Mouse (Mus musculus) midbrain, embryonic 10.5 days (tissue): ENCODE data around the gene Sgpp2. TPM values are rescaled to one million over a fixed set of nuclear protein-coding genes. Genes with fewer than 3 reads are reported as not detected.

Source experiments
- DNase-seq: peaks from one replicate; pipeline ENCODE4 v3.0.0-alpha.2; 2017; ENCODE audit warnings: low spot score
- H3K27ac ChIP-seq: fragments of 300-500 bp; sonication (generic); replicated peaks from 2 replicates; pipeline ENCODE4 v1.5.1; 2016; ENCODE audit warnings: mild to moderate bottlenecking
- H3K27me3 ChIP-seq: fragments of 300-500 bp; sonication (generic); 2 replicates; pipeline ENCODE4 v1.6.1; 2016; ENCODE audit warnings: low read depth, mild to moderate bottlenecking; ENCODE audit not compliant: poor library complexity, severe bottlenecking
- H3K36me3 ChIP-seq: fragments of 300-500 bp; sonication (generic); 2 replicates; pipeline ENCODE4 v1.6.1; 2016; ENCODE audit warnings: mild to moderate bottlenecking, moderate library complexity
- H3K4me1 ChIP-seq: fragments of 300-500 bp; sonication (generic); 2 replicates; pipeline ENCODE4 v1.6.1; 2016
- H3K4me3 ChIP-seq: fragments of 300-500 bp; sonication (generic); 2 replicates; pipeline ENCODE4 v1.5.1; 2016; ENCODE audit warnings: mild to moderate bottlenecking, moderate library complexity
- H3K9me3 ChIP-seq: fragments of 300-500 bp; sonication (generic); replicated peaks from 2 replicates; pipeline ENCODE4 v1.6.1; 2016; ENCODE audit warnings: mild to moderate bottlenecking
- WGBS: fragments of 180-500 bp; shearing (Covaris S2); methylation state at CpG from one replicate; pipeline ENCODE4 v1.1.7; 2016; 5-methylcytosine and 5-hydroxymethylcytosine counted together
- polyA plus RNA-seq: library from polyadenylated mRNA; unstranded; fragments of >200 nt; fragmentation: Nextera tagmentation; extraction: Ambion mirVana; gene quantifications from 2 replicates; pipeline ENCODE4 v1.2.1, GENCODE M21; 2016

Gene Sgpp2
- polyA plus RNA-seq, 1 experiment from 2014 or later, result 1.6 TPM

GRCm38 (mm10) chr1:78380950-78381349 lies 70.8 kb downstream of the Sgpp2 start:
- Histone ChIP-seq H3K27me3 (0 out of 2 replicates have a peak, but pooled peaks cover 9% of the 10 kb centered on the region), H3K27ac (no peak overlapping the region), H3K9me3 (no peaks in the 10 kb centered on the region), H3K4me3 (no peak overlapping the region), H3K4me1 (peaks cover 9% of the 10 kb centered on the region; the same call in 1 of the 2 replicates), H3K36me3 (no peaks in the 10 kb centered on the region)
- WGBS, result 97% methylated on average over 4 of the region's 4 CpGs
- DNase-seq, result no peak

DNA sequence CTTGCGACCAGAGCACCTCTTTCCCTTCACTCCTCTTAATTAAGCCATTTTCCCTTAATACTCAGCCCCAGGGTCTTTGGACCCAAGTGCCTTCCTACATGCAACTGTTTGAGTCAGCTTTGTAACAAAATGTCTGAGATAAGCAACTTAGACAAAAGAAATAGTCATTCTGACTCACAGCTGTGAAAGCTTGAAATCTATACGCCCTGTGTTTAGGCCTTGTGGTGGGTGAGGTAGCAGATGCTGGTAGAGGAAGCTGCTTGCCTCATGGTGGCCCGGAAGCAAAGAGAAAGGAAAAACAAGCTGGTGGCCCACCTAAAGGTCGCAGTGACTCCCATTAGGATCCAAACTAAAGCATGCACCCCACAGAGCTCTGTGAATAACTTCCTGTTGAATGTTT lies 77.7 kb downstream of the Sgpp2 start:
- Histone ChIP-seq H3K4me1 (peaks cover 14% of the 10 kb centered on the region), H3K27ac (no peak overlapping the region), H3K9me3 (no peaks in the 10 kb centered on the region), H3K27me3 (no peaks in the 10 kb centered on the region), H3K36me3 (no peaks in the 10 kb centered on the region), H3K4me3 (no peak overlapping the region)
- no peak for DNase-seq
- 41% methylated on average over 4 of the region's 4 CpGs for WGBS

GRCm38 (mm10) chr1:78388848-78389247 lies 78.7 kb downstream of the Sgpp2 start:
- H3K9me3 ChIP-seq, result no peaks in the 10 kb centered on the region
- 6% methylated on average over 3 of the region's 3 CpGs for WGBS
- H3K27me3 ChIP-seq, result no peaks in the 10 kb centered on the region
- H3K4me1 ChIP-seq, result peaks cover 14% of the 10 kb centered on the region
- no peaks in the 10 kb centered on the region for H3K36me3 ChIP-seq
- H3K27ac ChIP-seq, result no peak overlapping the region
- DNase-seq, result no peak
- H3K4me3 ChIP-seq, result no peak overlapping the region

DNA sequence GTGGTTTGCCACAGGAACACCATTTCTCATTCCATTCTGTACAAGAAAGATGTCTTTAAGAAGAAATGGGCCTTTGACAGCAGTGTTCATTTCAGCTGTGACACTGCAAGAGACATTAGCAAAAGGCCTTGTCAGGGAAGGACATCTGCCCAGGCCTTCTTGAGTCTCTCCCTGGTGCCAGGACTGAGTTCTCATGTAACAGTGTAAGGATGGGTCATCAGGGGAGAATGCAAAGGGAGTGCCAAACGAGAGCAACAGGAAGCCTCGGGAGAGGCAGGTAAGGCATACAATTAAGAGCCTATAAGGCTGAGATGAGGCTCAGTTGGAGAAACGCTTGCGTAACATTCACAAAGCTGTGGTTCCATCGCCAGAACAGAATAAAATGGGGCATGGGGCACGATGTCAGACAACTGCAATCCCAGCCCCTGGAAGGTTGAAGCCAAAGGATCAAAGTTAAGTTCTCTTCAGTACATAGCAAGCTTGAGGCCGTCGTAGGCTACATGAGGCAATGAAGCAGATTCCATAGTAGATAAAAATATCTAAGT lies 85.1 kb downstream of the Sgpp2 start:
- no peaks in the 10 kb centered on the region for H3K27me3 ChIP-seq
- H3K9me3 ChIP-seq, result no peaks in the 10 kb centered on the region
- no peak overlapping the region for H3K4me3 ChIP-seq
- peak overlapping the region; percentile 80 for H3K27ac ChIP-seq
- 69% methylated on average over 8 of the region's 8 CpGs for WGBS
- H3K36me3 ChIP-seq, result no peaks in the 10 kb centered on the region
- no peak for DNase-seq
- peaks cover 17% of the 10 kb centered on the region for H3K4me1 ChIP-seq

GRCm38 (mm10) chr1:78395737-78396136 lies 85.6 kb downstream of the Sgpp2 start:
- Histone ChIP-seq H3K9me3 (no peaks in the 10 kb centered on the region), H3K4me3 (no peak overlapping the region), H3K4me1 (peaks cover 17% of the 10 kb centered on the region), H3K27ac (peak overlapping the region; percentile 80), H3K27me3 (no peaks in the 10 kb centered on the region), H3K36me3 (no peaks in the 10 kb centered on the region)
- DNase-seq, result peak; percentile 52
- 35% methylated on average over 6 of the region's 6 CpGs for WGBS

DNA sequence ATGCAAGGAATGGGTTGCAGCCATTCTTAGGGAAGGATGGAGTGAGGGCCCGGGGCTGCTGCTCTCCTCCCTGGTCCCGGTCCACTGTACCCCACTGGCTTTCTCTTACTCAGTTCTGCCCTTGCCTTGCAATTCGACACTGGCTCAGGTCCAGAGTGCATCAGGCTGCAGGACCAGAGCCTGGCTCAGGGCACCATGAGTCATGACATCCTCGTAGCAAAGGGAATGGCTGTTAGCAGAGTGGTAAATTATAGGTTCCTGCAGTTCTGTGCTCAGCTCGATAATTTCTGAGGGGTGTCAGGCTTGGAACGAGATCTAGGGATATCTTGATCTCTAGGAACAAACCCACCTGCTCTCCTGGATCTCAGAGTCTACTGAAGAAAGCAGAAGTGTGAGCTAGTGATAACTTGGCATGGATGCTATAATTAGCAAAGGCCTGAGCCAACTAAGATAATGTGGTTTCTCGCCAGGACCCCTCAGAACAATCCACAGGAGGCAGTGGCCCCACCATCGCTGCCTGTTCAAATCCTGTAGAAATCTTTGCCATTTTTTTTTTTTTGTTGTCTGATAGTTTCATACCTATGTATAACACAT lies 86.3 kb downstream of the Sgpp2 start:
- no peak overlapping the region for H3K4me3 ChIP-seq
- H3K36me3 ChIP-seq, result no peaks in the 10 kb centered on the region
- peak overlapping the region; percentile 80 for H3K27ac ChIP-seq
- no peaks in the 10 kb centered on the region for H3K9me3 ChIP-seq
- no peak for DNase-seq
- 60% methylated on average over 8 of the region's 8 CpGs for WGBS
- no peaks in the 10 kb centered on the region for H3K27me3 ChIP-seq
- peaks cover 17% of the 10 kb centered on the region for H3K4me1 ChIP-seq

- no peaks in the 10 kb centered on the region for H3K9me3 ChIP-seq
- 73% methylated on average over 3 of the region's 3 CpGs for WGBS
- no peak overlapping the region for H3K27ac ChIP-seq
- H3K36me3 ChIP-seq, result no peaks in the 10 kb centered on the region
- H3K4me1 ChIP-seq, result peaks cover 24% of the 10 kb centered on the region
- H3K4me3 ChIP-seq, result no peak overlapping the region
- no peaks in the 10 kb centered on the region for H3K27me3 ChIP-seq
- DNase-seq, result no peak
Observed at GRCm38 (mm10) chr1:78399755-78400154, 89.6 kb downstream of the Sgpp2 start.

GRCm38 (mm10) chr1:78401413-78401812 lies 91.3 kb downstream of the Sgpp2 start:
- peaks cover 9% of the 10 kb centered on the region for H3K4me1 ChIP-seq
- no peaks in the 10 kb centered on the region for H3K9me3 ChIP-seq
- no peak overlapping the region for H3K4me3 ChIP-seq
- H3K27me3 ChIP-seq, result no peaks in the 10 kb centered on the region
- H3K36me3 ChIP-seq, result no peaks in the 10 kb centered on the region
- 94% methylated on average over 4 of the region's 4 CpGs for WGBS
- no peak overlapping the region for H3K27ac ChIP-seq
- no peak for DNase-seq

GRCm38 (mm10) chr1:78409396-78409795 lies 99.3 kb downstream of the Sgpp2 start:
- no peaks in the 10 kb centered on the region for H3K36me3 ChIP-seq
- 83% methylated on average over 2 of the region's 2 CpGs for WGBS

GRCm38 (mm10) chr1:78412668-78413067 lies 102.5 kb downstream of the Sgpp2 start:
- H3K9me3 ChIP-seq, result no peaks in the 10 kb centered on the region
- 26% methylated on average over 7 of the region's 7 CpGs for WGBS
- peaks cover 3% of the 10 kb centered on the region; the same call in 1 of the 2 replicates for H3K36me3 ChIP-seq
- no peaks in the 10 kb centered on the region for H3K27me3 ChIP-seq
- H3K4me3 ChIP-seq, result no peak overlapping the region
- H3K4me1 ChIP-seq, result peaks cover 3% of the 10 kb centered on the region; the same call in 1 of the 2 replicates
- no peak for DNase-seq
- no peak overlapping the region for H3K27ac ChIP-seq

More at GRCm38 (mm10) chr1:78409396-78409795, 99.3 kb downstream of the Sgpp2 start:
- Histone ChIP-seq H3K4me1 (peaks cover 5% of the 10 kb centered on the region; the same call in 1 of the 2 replicates), H3K4me3 (no peak overlapping the region), H3K27me3 (no peaks in the 10 kb centered on the region), H3K9me3 (no peaks in the 10 kb centered on the region), H3K27ac (no peak overlapping the region)
- DNase-seq, result no peak

DNA sequence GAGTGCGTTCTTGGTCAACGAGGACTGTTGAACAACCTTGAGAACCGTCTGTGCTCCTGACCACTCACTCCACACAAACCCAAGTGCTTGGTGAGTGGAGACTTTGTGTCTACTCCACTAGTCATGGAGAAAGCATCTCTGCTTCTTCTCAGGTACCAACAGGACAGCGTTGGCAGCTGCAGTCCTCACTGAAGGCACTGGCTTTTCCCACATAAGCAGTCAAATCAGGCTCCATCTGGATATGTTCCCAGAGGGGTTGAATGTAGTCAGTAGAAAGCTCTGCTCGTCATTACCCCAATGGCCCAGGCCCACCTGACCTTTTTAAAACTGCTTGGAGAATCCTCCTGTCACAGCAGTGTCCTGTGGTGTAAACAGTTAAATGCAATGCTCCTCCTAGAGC lies 104.3 kb downstream of the Sgpp2 start:
- 92% methylated on average over 5 of the region's 5 CpGs for WGBS
- Histone ChIP-seq H3K4me1 (peaks cover 7% of the 10 kb centered on the region; the same call in 1 of the 2 replicates), H3K4me3 (no peak overlapping the region), H3K27ac (no peak overlapping the region), H3K9me3 (no peaks in the 10 kb centered on the region), H3K27me3 (no peaks in the 10 kb centered on the region), H3K36me3 (peaks cover 8% of the 10 kb centered on the region; the same call in 1 of the 2 replicates)
- no peak for DNase-seq

GRCm38 (mm10) chr1:78417154-78417911 lies 107.2 kb downstream of the Sgpp2 start:
- Histone ChIP-seq H3K36me3 (peaks cover 14% of the 10 kb centered on the region; the same call in 1 of the 2 replicates), H3K4me1 (peaks cover 10% of the 10 kb centered on the region), H3K9me3 (no peaks in the 10 kb centered on the region), H3K27ac (no peak overlapping the region), H3K27me3 (no peaks in the 10 kb centered on the region), H3K4me3 (no peak overlapping the region)
- 96% methylated on average over 9 of the region's 9 CpGs for WGBS
- no peak for DNase-seq

DNA sequence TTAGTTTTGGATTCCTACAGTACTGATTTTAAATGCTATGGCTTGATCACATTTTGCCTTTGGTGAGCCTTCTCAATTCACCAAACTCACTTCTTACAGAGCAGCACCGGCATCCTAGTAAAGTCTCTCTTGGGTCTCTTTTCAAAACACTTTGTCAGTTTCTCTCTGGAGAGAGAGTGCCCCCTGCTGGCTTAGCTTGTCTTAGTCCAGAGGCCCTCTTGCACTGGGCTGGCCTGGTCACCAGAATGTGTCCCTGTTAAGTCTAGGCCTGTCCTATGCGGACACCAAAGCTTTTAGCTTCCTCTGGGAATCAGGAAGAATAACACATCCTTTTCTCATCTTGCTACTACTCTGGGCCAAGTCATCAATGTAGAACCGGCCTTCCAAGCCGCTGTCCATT lies 109.4 kb downstream of the Sgpp2 start:
- H3K27ac ChIP-seq, result no peak overlapping the region
- no peak overlapping the region for H3K4me3 ChIP-seq
- H3K36me3 ChIP-seq, result peaks cover 18% of the 10 kb centered on the region; the same call in 1 of the 2 replicates
- no peaks in the 10 kb centered on the region for H3K27me3 ChIP-seq
- no peaks in the 10 kb centered on the region for H3K9me3 ChIP-seq
- DNase-seq, result peak; percentile 83
- 48% methylated on average over 4 of the region's 4 CpGs for WGBS
- H3K4me1 ChIP-seq, result peaks cover 26% of the 10 kb centered on the region
